Mouse (Mus musculus): ENCODE data around the gene Pla2g2c.

The Pla2g2c gene

GRCm38 (mm10) chr4:138724354-138725126 lies at the start of gene Pla2g2c:
Pla2g2c (plus strand) TSS chr4:138724792.
- in situ Hi-C loops (cut with MboI, MseI) = no loop called here

GRCm38 (mm10) chr4:138676480-138676879 lies 48.1 kb upstream of the Pla2g2c start:
- in situ Hi-C loops (cut with MboI, MseI) = no loop called here

GRCm38 (mm10) chr4:138677579-138677978 lies 47.0 kb upstream of the Pla2g2c start:
- in situ Hi-C loops (cut with MboI, MseI) = no loop called here

GRCm38 (mm10) chr4:138680124-138680523 lies 44.5 kb upstream of the Pla2g2c start:
- in situ Hi-C loops (cut with MboI, MseI) = no loop called here

GRCm38 (mm10) chr4:138682760-138683159 lies 41.8 kb upstream of the Pla2g2c start:
- in situ Hi-C loops (cut with MboI, MseI) = no loop called here

GRCm38 (mm10) chr4:138685813-138686212 lies 38.8 kb upstream of the Pla2g2c start:
- in situ Hi-C loops (cut with MboI, MseI) = no loop called here

GRCm38 (mm10) chr4:138689094-138689512 lies 35.5 kb upstream of the Pla2g2c start:
- in situ Hi-C loops (cut with MboI, MseI) = no loop called here

GRCm38 (mm10) chr4:138690561-138690960 lies 34.0 kb upstream of the Pla2g2c start:
- in situ Hi-C loops (cut with MboI, MseI) = no loop called here

- in situ Hi-C loops (cut with MboI, MseI) = no loop called here
These were observed 33.0 kb upstream of the Pla2g2c start for GRCm38 (mm10) chr4:138691443-138692181.

- in situ Hi-C loops (cut with MboI, MseI) = no loop called here
These were observed 31.4 kb upstream of the Pla2g2c start for GRCm38 (mm10) chr4:138693043-138693692.

GRCm38 (mm10) chr4:138696720-138697119 lies 27.9 kb upstream of the Pla2g2c start:
- in situ Hi-C loops (cut with MboI, MseI) = no loop called here

GRCm38 (mm10) chr4:138697166-138697860 lies 27.3 kb upstream of the Pla2g2c start:
- in situ Hi-C loops (cut with MboI, MseI) = no loop called here

- in situ Hi-C loops (cut with MboI, MseI) = no loop called here
These were observed 26.3 kb upstream of the Pla2g2c start for GRCm38 (mm10) chr4:138698296-138698695.

GRCm38 (mm10) chr4:138700184-138700982 lies 24.2 kb upstream of the Pla2g2c start:
- in situ Hi-C loops (cut with MboI, MseI) = no loop called here

GRCm38 (mm10) chr4:138701111-138701510 lies 23.5 kb upstream of the Pla2g2c start:
- in situ Hi-C loops (cut with MboI, MseI) = no loop called here

- in situ Hi-C loops (cut with MboI, MseI) = no loop called here
These were observed 22.6 kb upstream of the Pla2g2c start for GRCm38 (mm10) chr4:138702031-138702430.

GRCm38 (mm10) chr4:138702528-138702927 lies 22.1 kb upstream of the Pla2g2c start:
- in situ Hi-C loops (cut with MboI, MseI) = no loop called here

GRCm38 (mm10) chr4:138703591-138703990 lies 21.0 kb upstream of the Pla2g2c start:
- in situ Hi-C loops (cut with MboI, MseI) = no loop called here

- in situ Hi-C loops (cut with MboI, MseI) = no loop called here
These were observed 20.4 kb upstream of the Pla2g2c start for GRCm38 (mm10) chr4:138704169-138704568.

GRCm38 (mm10) chr4:138706620-138707019 lies 18.0 kb upstream of the Pla2g2c start:
- in situ Hi-C loops (cut with MboI, MseI) = loop anchor here (5.0 kb wide), 1 partner anchor 264 kb away; no protein-coding TSS in a partner anchor

GRCm38 (mm10) chr4:138708636-138709035 lies 16.0 kb upstream of the Pla2g2c start:
- in situ Hi-C loops (cut with MboI, MseI) = loop anchor here (5.0 kb wide), 1 partner anchor 266 kb away; no protein-coding TSS in a partner anchor

All from regulatory T cell (primary cell).